Mouse (Mus musculus): ENCODE measurements around the gene Trim33. TPM values are rescaled to one million over a fixed set of nuclear protein-coding genes. Genes with fewer than 3 reads are reported as not detected.

The Trim33 gene
- polyA plus RNA-seq, 1 experiment from 2014 or later: 30.1 TPM

Other genes starting within 250 kb of the Trim33 start
- 103 and 114 TPM in 2 replicates for gene Nras, start 221.0 kb upstream of the Trim33 start, polyA plus RNA-seq (2015; fragmentation: Nextera tagmentation; extraction: Ambion mirVana)
- gene Ampd1, start 205.3 kb upstream of the Trim33 start, polyA plus RNA-seq (2015; fragmentation: Nextera tagmentation; extraction: Ambion mirVana): 0.87 TPM in 1 of 2 replicates, not detected in the other
- 1.7 and 2.6 TPM in 2 replicates for gene Dennd2c, start 176.7 kb upstream of the Trim33 start, polyA plus RNA-seq (2015; fragmentation: Nextera tagmentation; extraction: Ambion mirVana)
- gene Bcas2, start 107.6 kb upstream of the Trim33 start, polyA plus RNA-seq (2015; fragmentation: Nextera tagmentation; extraction: Ambion mirVana): 221 and 249 TPM in 2 replicates

Measured in neural tube, embryonic 13.5 days (tissue).